Mouse (Mus musculus) MEL (cell line): ENCODE measurements at regions not wholly inside any gene's neighbourhood (a gene's known extent, or its start where the extent isn't known, plus 50 kb on each side); places are given as distances from the start of the nearest gene placed in this dataset.

Experiments
- BHLHE40 ChIP-seq: IDR thresholded peaks from 2 replicates; pipeline ENCODE4 v1.6.1; 2012; ENCODE audit warnings: low read depth, mild to moderate bottlenecking, inconsistent platforms, low read length, improper control_type of control experiment, borderline replicate concordance
- CTCF ChIP-seq, 3 experiments: IDR thresholded peaks in 2 of 3; conservative IDR thresholded peaks in 1 of 3; 2 replicates each; pipeline ENCODE4 v1.5.1; 2011 to 2012; ENCODE audit warnings: low read length in 3 of 3, low read depth in 2 of 3, mild to moderate bottlenecking in 2 of 3, improper control_type of control experiment in 1 of 3, inconsistent platforms in 1 of 3, mixed read lengths in 1 of 3, moderate library complexity in 1 of 3; ENCODE audit not compliant: control insufficient read depth in 1 of 3, insufficient read depth in 1 of 3, poor library complexity in 1 of 3, severe bottlenecking in 1 of 3
- E2F4 ChIP-seq: IDR thresholded peaks from 2 replicates; pipeline ENCODE4 v1.6.1; 2011; ENCODE audit warnings: low read depth, low read length, improper control_type of control experiment, borderline replicate concordance
- MYC ChIP-seq: IDR thresholded peaks from 2 replicates; pipeline ENCODE4 v1.6.1; 2011; ENCODE audit warnings: low read depth, mild to moderate bottlenecking, low read length, improper control_type of control experiment, moderate library complexity
- NRF1 ChIP-seq: IDR thresholded peaks from 2 replicates; pipeline ENCODE4 v1.6.1; 2014; ENCODE audit warnings: low read depth, mild to moderate bottlenecking, inconsistent platforms, low read length, improper control_type of control experiment, moderate library complexity; ENCODE audit not compliant: poor library complexity, insufficient read depth, severe bottlenecking
- POLR2A ChIP-seq, 2 experiments: IDR thresholded peaks; 2 replicates each; pipeline ENCODE4 v1.6.1; 2011 to 2012; ENCODE audit warnings: low read length in 2 of 2, mild to moderate bottlenecking in 2 of 2, control low read depth in 1 of 2, improper control_type of control experiment in 1 of 2, low read depth in 1 of 2, moderate library complexity in 1 of 2; ENCODE audit not compliant: control insufficient read depth in 1 of 2, insufficient read depth in 1 of 2, poor library complexity in 1 of 2
- RCOR1 ChIP-seq: IDR thresholded peaks from 2 replicates; pipeline ENCODE4 v1.6.1; 2012; ENCODE audit warnings: low read depth, mild to moderate bottlenecking, inconsistent platforms, low read length, improper control_type of control experiment
- USF2 ChIP-seq, 2 experiments: IDR thresholded peaks; 2 replicates each; pipeline ENCODE4 v1.6.1; 2011 to 2012; ENCODE audit warnings: improper control_type of control experiment in 2 of 2, low read length in 2 of 2, borderline replicate concordance in 1 of 2, inconsistent platforms in 1 of 2, low read depth in 1 of 2, mild to moderate bottlenecking in 1 of 2; ENCODE audit not compliant: insufficient read depth in 1 of 2

- TF ChIP-seq MYC (no peak), CTCF (IDR thresholded peaks at IDR 0.05 in 2 of 3, conservative IDR thresholded peaks at IDR 0.05 in 1 of 3; ENCODE audit: control insufficient read depth in 1 of 3, insufficient read depth in 1 of 3, low read depth in 2 of 3, low read length in 3 of 3, poor library complexity in 1 of 3, severe bottlenecking in 1 of 3) (no peak), POLR2A (IDR thresholded peaks at IDR 0.05; ENCODE audit: control insufficient read depth in 1 of 2, insufficient read depth in 1 of 2, low read depth in 1 of 2, low read length in 2 of 2, poor library complexity in 1 of 2) (no peak), USF2 (IDR thresholded peaks at IDR 0.05; ENCODE audit: borderline replicate concordance in 1 of 2, insufficient read depth in 1 of 2, low read depth in 1 of 2, low read length in 2 of 2) (no peak), RCOR1 (no peak), BHLHE40 (no peak), NRF1 (no peak), E2F4 (no peak)
Measured at GRCm38 (mm10) chr9:61779165-61779564, 135.2 kb downstream of the Rplp1 start.
